ENCODE assay signal across 10 mouse cellular contexts in the genomic region with DNA sequence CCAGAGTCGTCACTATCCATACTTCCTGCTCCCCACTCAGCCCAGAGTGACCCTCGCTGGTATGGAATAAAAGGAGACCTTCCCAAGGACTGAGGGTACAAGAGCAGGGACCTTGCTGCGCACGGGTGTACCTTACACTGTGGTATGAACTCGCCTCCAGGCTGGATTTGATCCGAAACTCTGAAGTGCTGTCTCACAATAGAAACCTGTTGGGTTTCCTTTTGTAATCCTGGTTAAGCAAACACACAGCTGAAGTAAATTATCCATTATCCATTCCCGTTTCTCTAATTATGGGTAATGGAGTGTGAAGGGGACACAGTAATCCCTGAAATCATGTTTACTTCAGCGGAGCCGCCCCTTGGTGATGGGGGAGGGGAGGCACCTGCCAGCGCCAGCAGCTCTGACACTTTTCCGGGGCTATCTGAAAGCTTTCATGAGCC. TPM values are rescaled to one million over a fixed set of nuclear protein-coding genes. Genes with fewer than 3 reads are reported as not detected.
A peak's percentile ranks its signal among the peaks of the same experiment; 100 is the strongest.
DNase-seq lines count a peak whose midpoint lies in the region; ATAC-seq and TF ChIP-seq lines count a peak whose summit lies in the region.
"Had no signal": no experiment of that assay in that cellular context is flagged by ENCODE, and none has a peak within 500 bp of the region (broad histone marks: within the 10 kb centered on the region; RNA-seq: fewer than 3 reads in every experiment).

No protein-coding gene starts in this region.

- H3K4me1 ChIP-seq in heart, embryonic 16.5 days (ENCODE audit: control insufficient read depth, insufficient read depth, low read length) = peaks cover 36% of the 10 kb centered on the region
- H3K4me1 ChIP-seq in embryonic facial prominence, embryonic 13.5 days = peaks cover 39% of the 10 kb centered on the region
- H3K4me1 ChIP-seq in intestine, postnatal 0 days (replicated peaks; ENCODE audit: control insufficient read depth, insufficient read depth, low read length) = no peaks in the 10 kb centered on the region
- H3K4me1 ChIP-seq in neural tube, embryonic 13.5 days (replicated peaks) = peaks cover 39% of the 10 kb centered on the region

- peaks cover 19% of the 10 kb centered on the region for H3K36me3 ChIP-seq in heart, embryonic 16.5 days (ENCODE audit: control insufficient read depth, insufficient read depth)
- peaks cover 55% of the 10 kb centered on the region for H3K36me3 ChIP-seq in embryonic facial prominence, embryonic 13.5 days
- peaks cover 8% of the 10 kb centered on the region; the same call in 1 of the 2 replicates for H3K36me3 ChIP-seq in intestine, postnatal 0 days (ENCODE audit: control insufficient read depth, insufficient read depth)
- peaks cover 44% of the 10 kb centered on the region for H3K36me3 ChIP-seq in neural tube, embryonic 13.5 days

- H3K4me2 ChIP-seq in heart, embryonic 16.5 days (ENCODE audit: low read depth, low read length) = peak overlapping the region; percentile 25; the same call in 1 of the 2 replicates
- H3K4me2 ChIP-seq in embryonic facial prominence, embryonic 13.5 days = 0 out of 2 replicates have a peak overlapping the region, but pooled peaks have one; percentile 3
- H3K4me2 ChIP-seq in intestine, postnatal 0 days (replicated peaks; ENCODE audit: low read depth) = peak overlapping the region; percentile 52
- peak overlapping the region; percentile 29 for H3K4me2 ChIP-seq in neural tube, embryonic 13.5 days
- H3K4me2 ChIP-seq: lung, embryonic 15.5 days had no signal

- DNase-seq in heart, postnatal 10 days = no peak
- DNase-seq in layer of hippocampus, adult 11-12 months (ENCODE audit: low spot score) = no peak
- DNase-seq in MN1 (ENCODE audit: low spot score) = no peak
- DNase-seq in lung, postnatal 25 days (ENCODE audit: low spot score) = no peak
- DNase-seq: cerebellum, adult 8-10 months had no signal

- 47% methylated on average over 11 of the region's 11 CpGs for WGBS in heart, embryonic 16.5 days
- whole genome bisulfite sequencing in embryonic facial prominence, embryonic 13.5 days = 28% methylated on average over 11 of the region's 11 CpGs
- WGBS in intestine, postnatal 0 days = 38% methylated on average over 11 of the region's 11 CpGs
- 19% methylated on average over 11 of the region's 11 CpGs for WGBS in neural tube, embryonic 13.5 days

- intact Hi-C loops in heart, postnatal 10 days (cut with DNase I) = no loop called here

- no peak for TF ChIP-seq CTCF in intestine, postnatal 0 days (IDR thresholded peaks at IDR 0.05; ENCODE audit: low read depth)

- H3K9ac ChIP-seq in heart, embryonic 16.5 days (ENCODE audit: low read length) = no peak overlapping the region; the same call in 1 of the 2 replicates
- no peak overlapping the region for H3K9ac ChIP-seq in embryonic facial prominence, embryonic 13.5 days
- 0 out of 2 replicates have a peak overlapping the region, but pooled peaks have one; percentile 11 for H3K9ac ChIP-seq in intestine, postnatal 0 days (ENCODE audit: low read depth, low read length)
- H3K9ac ChIP-seq in neural tube, embryonic 13.5 days = no peak overlapping the region
- H3K9ac ChIP-seq: lung, embryonic 15.5 days had no signal

- no peaks in the 10 kb centered on the region for H3K27me3 ChIP-seq in heart, embryonic 16.5 days (ENCODE audit: control insufficient read depth, insufficient read depth, low read length)
- H3K27me3 ChIP-seq in embryonic facial prominence, embryonic 13.5 days = no peaks in the 10 kb centered on the region
- no peaks in the 10 kb centered on the region for H3K27me3 ChIP-seq in intestine, postnatal 0 days (replicated peaks; ENCODE audit: control insufficient read depth, insufficient read depth, low read length)
- H3K27me3 ChIP-seq in neural tube, embryonic 13.5 days = no peaks in the 10 kb centered on the region
- H3K27me3 ChIP-seq: lung, embryonic 15.5 days had no signal

- no peak overlapping the region for H3K4me3 ChIP-seq in heart, embryonic 16.5 days (ENCODE audit: low read length)
- H3K4me3 ChIP-seq in embryonic facial prominence, embryonic 13.5 days = no peak overlapping the region
- H3K4me3 ChIP-seq in intestine, postnatal 0 days (ENCODE audit: low read depth, low read length) = peak overlapping the region; percentile 17; the same call in 1 of the 2 replicates
- H3K4me3 ChIP-seq in neural tube, embryonic 13.5 days = no peak overlapping the region
- H3K4me3 ChIP-seq: lung, embryonic 15.5 days had no signal

- no peak for ATAC-seq in heart, embryonic 16.5 days (replicated peaks; ENCODE audit: extremely low read depth, insufficient read depth, low FRiP score)
- ATAC-seq in embryonic facial prominence, embryonic 13.5 days (ENCODE audit: insufficient number of reproducible peaks, insufficient read depth, low FRiP score, low TSS enrichment, low read depth) = 0 out of 2 replicates have a peak, but pooled peaks have one; percentile 44
- ATAC-seq in intestine, postnatal 0 days = no peak
- ATAC-seq in neural tube, embryonic 13.5 days (ENCODE audit: low read depth) = peak; percentile 73

- H3K27ac ChIP-seq in heart, embryonic 16.5 days (ENCODE audit: low read length) = no peak overlapping the region
- peak overlapping the region; percentile 48; the same call in 1 of the 2 replicates for H3K27ac ChIP-seq in embryonic facial prominence, embryonic 13.5 days
- H3K27ac ChIP-seq in intestine, postnatal 0 days (ENCODE audit: low read depth, low read length) = no peak overlapping the region
- H3K27ac ChIP-seq in neural tube, embryonic 13.5 days (replicated peaks) = peak overlapping the region; percentile 35
- H3K27ac ChIP-seq: lung, embryonic 15.5 days had no signal

- no peaks in the 10 kb centered on the region for H3K9me3 ChIP-seq in heart, embryonic 16.5 days (replicated peaks; ENCODE audit: control insufficient read depth, low read length)
- 0 out of 2 replicates have a peak, but pooled peaks cover 3% of the 10 kb centered on the region for H3K9me3 ChIP-seq in embryonic facial prominence, embryonic 13.5 days
- no peaks in the 10 kb centered on the region for H3K9me3 ChIP-seq in intestine, postnatal 0 days (ENCODE audit: control insufficient read depth)
- H3K9me3 ChIP-seq in neural tube, embryonic 13.5 days = no peaks in the 10 kb centered on the region
- H3K9me3 ChIP-seq: lung, embryonic 15.5 days had no signal

RNA-seq across cellular contexts. Expression of gene Cnn3, which starts 21.8 kb away (rescaled TPM):
- 370 and 406 TPM in 2 replicates for polyA plus RNA-seq in heart, embryonic 16.5 days (2015; fragmentation: Nextera tagmentation; extraction: Ambion mirVana)
- total RNA-seq in heart, postnatal 10 days (2021) = 100 to 1,000 TPM; 115 to 117 TPM
- polyA plus RNA-seq in embryonic facial prominence, embryonic 13.5 days (2015; fragmentation: Nextera tagmentation; extraction: Ambion mirVana) = 793 and 938 TPM in 2 replicates
- polyA plus RNA-seq in intestine, postnatal 0 days (2015; fragmentation: Nextera tagmentation; extraction: Ambion mirVana) = 132 and 135 TPM in 2 replicates
- polyA plus RNA-seq in neural tube, embryonic 13.5 days (2015; fragmentation: Nextera tagmentation; extraction: Ambion mirVana) = 643 and 747 TPM in 2 replicates

Comparison
In these comparisons a context has a peak if more than half of its experiments do, and no peak if none do; other contexts are left out.
1. ATAC-seq: peak in embryonic facial prominence, embryonic 13.5 days (single experiment) and neural tube, embryonic 13.5 days (single experiment); none in heart, embryonic 16.5 days (single experiment) and intestine, postnatal 0 days (single experiment).
2. H3K27ac ChIP-seq: peak in embryonic facial prominence, embryonic 13.5 days (single experiment) and neural tube, embryonic 13.5 days (single experiment); none in heart, embryonic 16.5 days (single experiment) and intestine, postnatal 0 days (single experiment).
3. Peak in every context shown above with its lines, with median percentiles within 50 percentile points of each other: H3K4me2 ChIP-seq.